Mouse (Mus musculus): Measurements from ENCODE around the gene Foxq1.

Gene Foxq1

GRCm38 (mm10) chr13:31572806-31573508 is 17.0 kb downstream of the Foxq1 start:
- no peak for DNase-seq

- DNase-seq = no peak
Measured at GRCm38 (mm10) chr13:31574627-31575026, 18.7 kb downstream of the Foxq1 start.

GRCm38 (mm10) chr13:31576696-31577095 is 20.8 kb downstream of the Foxq1 start:
- no peak for DNase-seq

- DNase-seq = no peak
Measured at GRCm38 (mm10) chr13:31577576-31577975, 21.6 kb downstream of the Foxq1 start.

- no peak for DNase-seq
Measured at GRCm38 (mm10) chr13:31578389-31578788, 22.5 kb downstream of the Foxq1 start.

- DNase-seq = no peak
Measured at GRCm38 (mm10) chr13:31579866-31580265, 23.9 kb downstream of the Foxq1 start.

- no peak for DNase-seq
Measured at GRCm38 (mm10) chr13:31587341-31587740, 31.4 kb downstream of the Foxq1 start.

GRCm38 (mm10) chr13:31599576-31599975 is 43.6 kb downstream of the Foxq1 start:
- DNase-seq = no peak

- no peak for DNase-seq
Measured at GRCm38 (mm10) chr13:31603964-31604363, 48.0 kb downstream of the Foxq1 start.
